Mouse (Mus musculus) macrophage (primary cell): ENCODE measurements around the gene Eif2ak2. TPM values are rescaled to one million over a fixed set of nuclear protein-coding genes. Genes with fewer than 3 reads are reported as not detected.

Experiments used
- H3K27ac ChIP-seq: fragments of 350-480 bp; formaldehyde crosslinking; 2 replicates; pipeline ENCODE4 v1.9.0; 2021
- H3K36me3 ChIP-seq: fragments of 350-480 bp; formaldehyde crosslinking; 2 replicates; pipeline ENCODE4 v1.9.0; 2021; ENCODE audit errors: inconsistent target
- H3K4me3 ChIP-seq: fragments of 350-480 bp; formaldehyde crosslinking; 2 replicates; pipeline ENCODE4 v1.9.0; 2021; ENCODE audit errors: inconsistent target
- H3K79me2 ChIP-seq: fragments of 350-480 bp; formaldehyde crosslinking; 2 replicates; pipeline ENCODE4 v1.9.0; 2021; ENCODE audit errors: inconsistent target
- WGBS: methylation state at CpG from one replicate; pipeline ENCODE4 v1.1.7; 2026; ENCODE audit warnings: inconsistent platforms; ENCODE audit not compliant: missing documents; 5-methylcytosine and 5-hydroxymethylcytosine counted together
- polyA plus RNA-seq: library from polyadenylated mRNA; stranded (reverse); fragments of 250-400 nt; gene quantifications from 3 replicates; pipeline ENCODE4 v1.2.4, GENCODE M21; 2018; ENCODE audit warnings: inconsistent platforms
- total RNA-seq, 78 experiments: library from RNA; depleted of rRNA; stranded (reverse); fragments of 250-400 nt; gene quantifications; 1 replicate in 9 of 78; 2 replicates in 24 of 78; 3 replicates in 43 of 78; 4 replicates in 2 of 78; pipeline ENCODE4 v1.2.4; 2018; ENCODE audit warnings: inconsistent platforms in 56 of 78

The Eif2ak2 gene
- total RNA-seq (2018; cell fraction: chromatin; rRNA removed) = 1,000 to 10,000 TPM in 1 of 26 experiments, 100 to 1,000 TPM in 25; 180 to 1,110 (median 525) TPM
- total RNA-seq (2018; cell fraction: cytosol; rRNA removed) = 100 to 1,000 TPM in 14 of 26 experiments, 10 to 100 TPM in 12; 57.5 to 153 (median 105) TPM
- 100 to 1,000 TPM; 139 to 794 (median 285) TPM for total RNA-seq (2018; cell fraction: nucleus; rRNA removed)
- polyA plus RNA-seq = 65.5 to 81.5 TPM (median 75.6 TPM) in 3 replicates

- Histone ChIP-seq H3K79me2 (peaks cover 48% of the 10 kb centered on the region), H3K4me3 (peak within 1 kb of the TSS; percentile 96), H3K36me3 (peaks cover 56% of the 10 kb centered on the region), H3K27ac (peak within 1 kb of the TSS; percentile 94)
- 3% methylated on average over 28 of the region's 28 CpGs for WGBS
Observed at GRCm38 (mm10) chr17:78882401-78883112, at the start of gene Eif2ak2. Eif2ak2 (minus strand) TSS chr17:78882573.

- Histone ChIP-seq H3K27ac (peak overlapping the region; percentile 5; the same call in 1 of the 2 replicates), H3K36me3 (peaks cover 39% of the 10 kb centered on the region), H3K4me3 (no peak overlapping the region), H3K79me2 (no peaks in the 10 kb centered on the region)
- 34% methylated on average over 6 of the region's 6 CpGs for WGBS
Observed at GRCm38 (mm10) chr17:78917696-78918095, 35.3 kb upstream of the Eif2ak2 start.

GRCm38 (mm10) chr17:78916899-78917298 is 34.5 kb upstream of the Eif2ak2 start:
- 4% methylated on average over 11 of the region's 11 CpGs for WGBS
- peaks cover 31% of the 10 kb centered on the region for H3K36me3 ChIP-seq
- H3K27ac ChIP-seq = peak overlapping the region; percentile 39
- no peaks in the 10 kb centered on the region for H3K79me2 ChIP-seq
- H3K4me3 ChIP-seq = peak overlapping the region; percentile 63

- Histone ChIP-seq H3K27ac (peak within 1 kb of the TSS; percentile 39), H3K36me3 (peaks cover 26% of the 10 kb centered on the region), H3K4me3 (peak within 1 kb of the TSS; percentile 63), H3K79me2 (no peaks in the 10 kb centered on the region)
- 0% methylated on average over 37 of the region's 37 CpGs for WGBS
Observed at GRCm38 (mm10) chr17:78916369-78916813, 34.0 kb upstream of the Eif2ak2 start, which contains the start of gene Cebpzos. Cebpzos (plus strand) TSS chr17:78916500.

- H3K27ac ChIP-seq = 0 out of 2 replicates have a peak overlapping the region, but pooled peaks have one; percentile 39
- peak overlapping the region; percentile 63 for H3K4me3 ChIP-seq
- peaks cover 20% of the 10 kb centered on the region for H3K36me3 ChIP-seq
- no peaks in the 10 kb centered on the region for H3K79me2 ChIP-seq
- 61% methylated on average over 6 of the region's 6 CpGs for WGBS
Observed at GRCm38 (mm10) chr17:78915772-78916171, 33.4 kb upstream of the Eif2ak2 start.

- 89% methylated on average over 2 of the region's 3 CpGs for WGBS
- Histone ChIP-seq H3K27ac (no peak overlapping the region), H3K36me3 (peaks cover 2% of the 10 kb centered on the region; the same call in 1 of the 2 replicates), H3K4me3 (no peak overlapping the region), H3K79me2 (no peaks in the 10 kb centered on the region)
Observed at GRCm38 (mm10) chr17:78913921-78914320, 31.5 kb upstream of the Eif2ak2 start.

GRCm38 (mm10) chr17:78912861-78913281 is 30.5 kb upstream of the Eif2ak2 start:
- Histone ChIP-seq H3K36me3 (no peaks in the 10 kb centered on the region), H3K27ac (no peak overlapping the region), H3K79me2 (no peaks in the 10 kb centered on the region), H3K4me3 (peak overlapping the region; percentile 16; the same call in 1 of the 2 replicates)
- WGBS = 30% methylated on average over 6 of the region's 6 CpGs

GRCm38 (mm10) chr17:78909374-78909773 is 27.0 kb upstream of the Eif2ak2 start:
- H3K27ac ChIP-seq = no peak overlapping the region
- 72% methylated on average over 2 of the region's 2 CpGs for WGBS
- H3K36me3 ChIP-seq = no peaks in the 10 kb centered on the region
- no peaks in the 10 kb centered on the region for H3K79me2 ChIP-seq
- H3K4me3 ChIP-seq = no peak overlapping the region

GRCm38 (mm10) chr17:78906892-78907291 is 24.5 kb upstream of the Eif2ak2 start, which contains the start of gene Sult6b1:
Sult6b1 (minus strand) TSS chr17:78906992.
- no peak within 1 kb of the TSS for H3K4me3 ChIP-seq
- WGBS = 96% methylated on average over 5 of the region's 5 CpGs
- H3K27ac ChIP-seq = no peak within 1 kb of the TSS
- no peaks in the 10 kb centered on the region for H3K79me2 ChIP-seq
- H3K36me3 ChIP-seq = no peaks in the 10 kb centered on the region

GRCm38 (mm10) chr17:78903158-78903557 is 20.8 kb upstream of the Eif2ak2 start:
- H3K4me3 ChIP-seq = no peak overlapping the region
- WGBS = 86% methylated on average over 2 of the region's 2 CpGs
- H3K79me2 ChIP-seq = no peaks in the 10 kb centered on the region
- no peaks in the 10 kb centered on the region for H3K36me3 ChIP-seq
- H3K27ac ChIP-seq = no peak overlapping the region

- Histone ChIP-seq H3K36me3 (no peaks in the 10 kb centered on the region), H3K27ac (no peak overlapping the region), H3K4me3 (no peak overlapping the region), H3K79me2 (no peaks in the 10 kb centered on the region)
- under 1% methylated on average over 8 of the region's 8 CpGs for WGBS
Observed at GRCm38 (mm10) chr17:78895394-78895793, 13.0 kb upstream of the Eif2ak2 start.

- Histone ChIP-seq H3K4me3 (no peak overlapping the region), H3K79me2 (no peaks in the 10 kb centered on the region), H3K27ac (no peak overlapping the region), H3K36me3 (no peaks in the 10 kb centered on the region)
- 69% methylated on average over 5 of the region's 7 CpGs for WGBS
Observed at GRCm38 (mm10) chr17:78894991-78895390, 12.6 kb upstream of the Eif2ak2 start.

GRCm38 (mm10) chr17:78891020-78891419 is 8.6 kb upstream of the Eif2ak2 start:
- WGBS = 33% methylated on average over 9 of the region's 9 CpGs
- H3K36me3 ChIP-seq = 0 out of 2 replicates have a peak, but pooled peaks cover 1% of the 10 kb centered on the region
- H3K79me2 ChIP-seq = no peaks in the 10 kb centered on the region
- no peak overlapping the region for H3K27ac ChIP-seq
- no peak overlapping the region for H3K4me3 ChIP-seq

- no peak overlapping the region for H3K27ac ChIP-seq
- H3K36me3 ChIP-seq = peaks cover 20% of the 10 kb centered on the region
- H3K4me3 ChIP-seq = no peak overlapping the region
- H3K79me2 ChIP-seq = no peaks in the 10 kb centered on the region
- 77% methylated on average over 3 of the region's 3 CpGs for WGBS
Observed at GRCm38 (mm10) chr17:78889184-78889583, 6.8 kb upstream of the Eif2ak2 start.

- Histone ChIP-seq H3K79me2 (no peaks in the 10 kb centered on the region), H3K4me3 (no peak overlapping the region), H3K27ac (no peak overlapping the region), H3K36me3 (peaks cover 26% of the 10 kb centered on the region)
- 90% methylated on average over 4 of the region's 4 CpGs for WGBS
Observed at GRCm38 (mm10) chr17:78888554-78888953, 6.2 kb upstream of the Eif2ak2 start.
